Mouse (Mus musculus): ENCODE measurements around the gene Gm47985. TPM values are rescaled to one million over a fixed set of nuclear protein-coding genes. Genes with fewer than 3 reads are reported as not detected.
"Not testable (repeated sequence)": the region's sequence is repeated elsewhere in the genome, so short reads cannot be mapped to it uniquely, and the experiment has no call there.

Gm47985 gene
- polyA plus RNA-seq, 1 experiment from 2014 or later: 0.25 TPM

DNA sequence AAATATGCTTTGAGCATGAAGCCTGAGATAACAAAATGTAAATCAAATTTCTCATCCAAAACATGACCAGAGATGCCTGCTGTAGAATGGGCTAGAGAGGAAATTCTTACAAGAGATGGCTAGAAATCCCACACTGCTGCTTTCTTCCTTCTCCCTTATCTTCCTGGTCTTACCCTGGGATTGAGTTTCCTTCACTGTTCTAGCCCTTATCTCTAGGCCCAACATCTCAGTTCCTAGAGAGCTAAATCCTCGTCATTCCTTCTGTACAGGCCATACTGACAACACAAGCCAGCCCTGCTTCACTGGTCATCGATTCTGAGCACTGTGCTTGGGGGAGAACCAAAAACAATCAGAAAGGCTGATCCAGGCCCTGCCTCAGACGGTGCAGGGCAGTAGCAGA is 14.4 kb downstream of the Gm47985 start:
- H3K4me1 ChIP-seq (ENCODE audit: insufficient read depth, low read length); H3K9ac ChIP-seq (replicated peaks; ENCODE audit: low read length); H3K36me3 ChIP-seq (ENCODE audit: insufficient read depth, low read length); ATAC-seq (ENCODE audit: low FRiP score, low TSS enrichment); H3K27ac ChIP-seq (ENCODE audit: low read length); H3K4me2 ChIP-seq (replicated peaks; ENCODE audit: low read depth, low read length); H3K9me3 ChIP-seq (ENCODE audit: low read length); H3K27me3 ChIP-seq (ENCODE audit: insufficient read depth, low read length); H3K4me3 ChIP-seq (ENCODE audit: low read length): not testable (repeated sequence)
- WGBS: 62% methylated on average over 3 of the region's 3 CpGs

DNA sequence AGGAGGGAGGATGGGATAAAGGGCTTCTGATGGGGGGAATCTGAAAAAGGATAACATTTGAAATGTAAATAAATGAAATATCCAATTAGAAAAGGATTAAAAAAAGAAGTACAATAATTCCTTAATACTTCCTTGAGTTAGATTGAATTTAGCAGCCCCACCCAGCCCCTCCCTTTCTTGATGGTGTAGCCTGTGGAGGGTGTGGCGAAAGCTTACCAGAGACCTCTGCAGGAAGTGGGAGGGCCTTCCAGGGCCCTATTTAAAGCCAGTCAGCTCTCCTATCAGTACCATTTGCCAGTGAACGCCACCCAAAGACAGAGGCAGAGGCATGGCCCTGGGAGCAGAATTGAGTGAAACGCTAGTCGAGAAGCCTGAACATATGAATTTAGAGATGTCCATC is 15.8 kb downstream of the Gm47985 start, which contains the start of gene Gm47995:
Gene Gm47995 (plus strand): TSS at position 329 of the 400 bp plus-strand sequence.
- not testable (repeated sequence) for H3K9ac ChIP-seq (replicated peaks; ENCODE audit: low read length); H3K9me3 ChIP-seq (ENCODE audit: low read length); H3K27me3 ChIP-seq (ENCODE audit: insufficient read depth, low read length); H3K4me1 ChIP-seq (ENCODE audit: insufficient read depth, low read length); H3K36me3 ChIP-seq (ENCODE audit: insufficient read depth, low read length); ATAC-seq (ENCODE audit: low FRiP score, low TSS enrichment); H3K27ac ChIP-seq (ENCODE audit: low read length); H3K4me2 ChIP-seq (replicated peaks; ENCODE audit: low read depth, low read length); H3K4me3 ChIP-seq (ENCODE audit: low read length)
- WGBS: 78% methylated on average over 2 of the region's 4 CpGs

DNA sequence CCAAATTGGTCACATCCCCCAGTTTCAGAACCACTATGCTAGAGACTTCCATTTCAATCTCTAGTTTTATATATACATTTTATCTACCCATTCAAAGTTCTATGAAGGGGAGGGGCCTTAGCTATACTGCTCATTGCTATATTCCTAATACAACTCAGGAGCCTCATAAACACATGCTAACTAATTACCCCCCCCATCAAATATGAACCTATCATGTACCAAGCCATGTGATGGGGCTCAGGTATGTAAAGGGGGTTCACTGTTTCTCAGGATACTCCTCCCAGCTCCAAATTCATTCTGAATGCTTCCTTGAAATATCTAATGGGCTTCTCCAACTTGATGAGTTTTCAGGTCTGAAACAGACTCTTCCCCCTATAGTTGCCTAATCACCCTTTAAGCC is 18.3 kb downstream of the Gm47985 start:
- peak; percentile 63; the same call in 1 of the 2 replicates for ATAC-seq (ENCODE audit: low FRiP score, low TSS enrichment)
- not testable (repeated sequence) for H3K27ac ChIP-seq (ENCODE audit: low read length); H3K4me1 ChIP-seq (ENCODE audit: insufficient read depth, low read length); H3K9me3 ChIP-seq (ENCODE audit: low read length); H3K4me3 ChIP-seq (ENCODE audit: low read length); H3K9ac ChIP-seq (replicated peaks; ENCODE audit: low read length); H3K36me3 ChIP-seq (ENCODE audit: insufficient read depth, low read length); H3K4me2 ChIP-seq (replicated peaks; ENCODE audit: low read depth, low read length); H3K27me3 ChIP-seq (ENCODE audit: insufficient read depth, low read length)

DNA sequence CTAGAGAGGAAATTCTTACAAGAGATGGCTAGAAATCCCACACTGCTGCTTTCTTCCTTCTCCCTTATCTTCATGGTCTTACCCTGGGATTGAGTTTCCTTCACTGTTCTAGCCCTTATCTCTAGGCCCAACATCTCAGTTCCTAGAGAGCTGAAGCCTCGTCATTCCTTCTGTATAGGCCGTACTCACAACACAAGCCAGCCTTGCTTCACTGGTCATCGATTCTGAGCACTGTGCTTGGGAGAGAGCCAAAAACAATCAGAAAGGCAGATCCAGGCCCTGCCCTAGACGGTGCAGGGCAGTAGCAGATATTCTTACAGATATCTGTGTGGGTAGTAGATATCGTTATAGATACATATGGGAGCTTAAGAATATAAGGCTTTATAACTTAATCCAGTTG is 20.4 kb downstream of the Gm47985 start:
- not testable (repeated sequence) for H3K27me3 ChIP-seq (ENCODE audit: insufficient read depth, low read length); H3K4me2 ChIP-seq (replicated peaks; ENCODE audit: low read depth, low read length); H3K27ac ChIP-seq (ENCODE audit: low read length); H3K4me1 ChIP-seq (ENCODE audit: insufficient read depth, low read length); H3K4me3 ChIP-seq (ENCODE audit: low read length); H3K9me3 ChIP-seq (ENCODE audit: low read length); H3K36me3 ChIP-seq (ENCODE audit: insufficient read depth, low read length); H3K9ac ChIP-seq (replicated peaks; ENCODE audit: low read length)
- peak; percentile 84; the same call in 1 of the 2 replicates for ATAC-seq (ENCODE audit: low FRiP score, low TSS enrichment)
- WGBS: 51% methylated on average over 3 of the region's 5 CpGs

DNA sequence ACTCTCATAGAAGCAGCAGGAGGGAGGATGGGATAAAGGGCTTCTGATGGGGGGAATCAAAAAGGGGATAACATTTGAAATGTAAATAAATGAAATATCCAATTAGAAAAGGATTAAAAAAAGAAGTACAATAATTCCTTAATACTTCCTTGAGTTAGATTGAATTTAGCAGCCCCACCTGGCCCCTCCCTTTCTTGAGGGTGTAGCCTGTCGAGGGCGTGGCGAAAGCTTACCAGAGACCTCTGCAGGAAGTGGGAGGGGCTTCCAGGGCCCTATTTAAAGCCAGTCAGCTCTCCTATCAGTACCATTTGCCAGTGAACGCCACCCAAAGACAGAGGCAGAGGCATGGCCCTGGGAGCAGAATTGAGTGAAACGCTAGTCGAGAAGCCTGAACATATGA is 21.5 kb downstream of the Gm47985 start, which contains the start of gene 3110040M04Rik:
Gene 3110040M04Rik (plus strand): TSS at position 304 of the 400 bp plus-strand sequence.
- not testable (repeated sequence) for H3K4me2 ChIP-seq (replicated peaks; ENCODE audit: low read depth, low read length); H3K27ac ChIP-seq (ENCODE audit: low read length); H3K36me3 ChIP-seq (ENCODE audit: insufficient read depth, low read length); ATAC-seq (ENCODE audit: low FRiP score, low TSS enrichment); H3K4me1 ChIP-seq (ENCODE audit: insufficient read depth, low read length); H3K4me3 ChIP-seq (ENCODE audit: low read length); H3K9ac ChIP-seq (replicated peaks; ENCODE audit: low read length); H3K9me3 ChIP-seq (ENCODE audit: low read length); H3K27me3 ChIP-seq (ENCODE audit: insufficient read depth, low read length)
- WGBS: no CpG with 5 or more reads among the region's 6 CpGs

DNA sequence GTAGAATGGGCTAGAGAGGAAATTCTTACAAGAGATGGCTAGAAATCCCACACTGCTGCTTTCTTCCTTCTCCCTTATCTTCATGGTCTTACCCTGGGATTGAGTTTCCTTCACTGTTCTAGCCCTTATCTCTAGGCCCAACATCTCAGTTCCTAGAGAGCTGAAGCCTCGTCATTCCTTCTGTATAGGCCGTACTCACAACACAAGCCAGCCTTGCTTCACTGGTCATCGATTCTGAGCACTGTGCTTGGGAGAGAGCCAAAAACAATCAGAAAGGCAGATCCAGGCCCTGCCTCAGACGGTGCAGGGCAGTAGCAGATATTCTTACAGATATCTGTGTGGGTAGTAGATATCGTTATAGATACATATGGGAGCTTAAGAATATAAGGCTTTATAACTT is 26.2 kb downstream of the Gm47985 start:
- not testable (repeated sequence) for H3K4me2 ChIP-seq (replicated peaks; ENCODE audit: low read depth, low read length)
- ATAC-seq (ENCODE audit: low FRiP score, low TSS enrichment): peak; percentile 89
- WGBS: 59% methylated on average over 2 of the region's 5 CpGs

DNA sequence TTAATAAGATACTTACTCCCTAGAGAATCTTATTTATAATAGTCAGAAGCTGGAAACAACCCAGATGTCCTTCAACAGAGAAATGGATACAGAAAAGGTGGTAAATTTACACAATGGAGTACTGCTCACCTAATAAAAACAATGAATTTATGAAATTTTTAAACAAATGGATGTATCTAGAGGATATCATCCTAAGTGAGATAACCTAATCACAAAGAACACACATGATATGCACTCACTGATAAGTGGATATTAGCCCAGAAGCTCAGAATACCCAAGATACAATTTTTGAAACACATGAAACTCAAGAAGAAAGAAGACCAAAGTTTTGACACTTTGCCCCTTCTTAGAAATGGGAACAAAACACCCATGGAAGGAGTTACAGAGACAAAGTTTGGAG is 26.6 kb downstream of the Gm47985 start:
- not testable (repeated sequence) for H3K27me3 ChIP-seq (ENCODE audit: insufficient read depth, low read length); H3K4me3 ChIP-seq (ENCODE audit: low read length); H3K9ac ChIP-seq (replicated peaks; ENCODE audit: low read length); H3K9me3 ChIP-seq (ENCODE audit: low read length); H3K4me1 ChIP-seq (ENCODE audit: insufficient read depth, low read length); H3K27ac ChIP-seq (ENCODE audit: low read length); H3K36me3 ChIP-seq (ENCODE audit: insufficient read depth, low read length); H3K4me2 ChIP-seq (replicated peaks; ENCODE audit: low read depth, low read length); ATAC-seq (ENCODE audit: low FRiP score, low TSS enrichment)

More for the DNA sequence above, 26.2 kb downstream of the Gm47985 start:
- H3K4me3 ChIP-seq (ENCODE audit: low read length); H3K9ac ChIP-seq (replicated peaks; ENCODE audit: low read length); H3K9me3 ChIP-seq (ENCODE audit: low read length); H3K36me3 ChIP-seq (ENCODE audit: insufficient read depth, low read length); H3K4me1 ChIP-seq (ENCODE audit: insufficient read depth, low read length); H3K27me3 ChIP-seq (ENCODE audit: insufficient read depth, low read length); H3K27ac ChIP-seq (ENCODE audit: low read length): not testable (repeated sequence)

DNA sequence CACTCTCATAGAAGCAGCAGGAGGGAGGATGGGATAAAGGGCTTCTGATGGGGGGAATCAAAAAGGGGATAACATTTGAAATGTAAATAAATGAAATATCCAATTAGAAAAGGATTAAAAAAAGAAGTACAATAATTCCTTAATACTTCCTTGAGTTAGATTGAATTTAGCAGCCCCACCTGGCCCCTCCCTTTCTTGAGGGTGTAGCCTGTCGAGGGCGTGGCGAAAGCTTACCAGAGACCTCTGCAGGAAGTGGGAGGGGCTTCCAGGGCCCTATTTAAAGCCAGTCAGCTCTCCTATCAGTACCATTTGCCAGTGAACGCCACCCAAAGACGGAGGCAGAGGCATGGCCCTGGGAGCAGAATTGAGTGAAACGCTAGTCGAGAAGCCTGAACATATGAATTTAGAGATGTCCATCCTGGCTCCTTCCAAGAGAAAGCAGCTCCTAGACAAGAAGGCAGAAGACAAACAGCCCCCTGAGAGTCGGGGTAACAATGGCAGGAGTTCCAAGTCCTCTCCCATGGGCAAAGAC is 27.6 kb downstream of the Gm47985 start, which contains the start of gene Gm47996:
Gene Gm47996 (plus strand): TSS at position 308 of the 532 bp plus-strand sequence.
- H3K9ac ChIP-seq (replicated peaks; ENCODE audit: low read length); ATAC-seq (ENCODE audit: low FRiP score, low TSS enrichment); H3K36me3 ChIP-seq (ENCODE audit: insufficient read depth, low read length); H3K4me3 ChIP-seq (ENCODE audit: low read length); H3K4me1 ChIP-seq (ENCODE audit: insufficient read depth, low read length); H3K9me3 ChIP-seq (ENCODE audit: low read length); H3K4me2 ChIP-seq (replicated peaks; ENCODE audit: low read depth, low read length); H3K27me3 ChIP-seq (ENCODE audit: insufficient read depth, low read length); H3K27ac ChIP-seq (ENCODE audit: low read length): not testable (repeated sequence)
- WGBS: 89% methylated on average over 4 of the region's 8 CpGs

DNA sequence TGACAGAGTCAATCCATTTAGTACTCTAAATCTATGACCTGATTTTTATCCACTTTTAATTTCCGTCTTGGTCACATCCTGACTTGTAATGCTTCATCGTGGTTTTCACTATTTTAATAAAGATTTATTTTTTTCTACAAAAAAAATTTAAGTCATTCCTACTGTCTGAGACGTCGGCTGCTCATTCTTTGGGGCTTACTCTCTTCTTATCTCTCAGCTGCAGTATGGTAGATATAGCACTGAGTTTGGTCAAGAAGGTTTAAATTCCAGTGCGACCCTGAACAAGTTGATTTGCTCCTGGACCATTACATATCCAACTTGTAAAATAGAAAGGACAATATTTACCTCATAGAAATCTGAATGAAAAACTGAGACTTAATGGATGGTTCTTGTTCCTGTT is 29.3 kb downstream of the Gm47985 start:
- not testable (repeated sequence) for H3K36me3 ChIP-seq (ENCODE audit: insufficient read depth, low read length); H3K27me3 ChIP-seq (ENCODE audit: insufficient read depth, low read length); H3K4me3 ChIP-seq (ENCODE audit: low read length); H3K9me3 ChIP-seq (ENCODE audit: low read length); H3K27ac ChIP-seq (ENCODE audit: low read length); H3K9ac ChIP-seq (replicated peaks; ENCODE audit: low read length); ATAC-seq (ENCODE audit: low FRiP score, low TSS enrichment); H3K4me2 ChIP-seq (replicated peaks; ENCODE audit: low read depth, low read length)
- peaks cover 19% of the 10 kb centered on the region for H3K4me1 ChIP-seq (ENCODE audit: insufficient read depth, low read length)
- 90% methylated on average over 5 of the region's 5 CpGs for WGBS

DNA sequence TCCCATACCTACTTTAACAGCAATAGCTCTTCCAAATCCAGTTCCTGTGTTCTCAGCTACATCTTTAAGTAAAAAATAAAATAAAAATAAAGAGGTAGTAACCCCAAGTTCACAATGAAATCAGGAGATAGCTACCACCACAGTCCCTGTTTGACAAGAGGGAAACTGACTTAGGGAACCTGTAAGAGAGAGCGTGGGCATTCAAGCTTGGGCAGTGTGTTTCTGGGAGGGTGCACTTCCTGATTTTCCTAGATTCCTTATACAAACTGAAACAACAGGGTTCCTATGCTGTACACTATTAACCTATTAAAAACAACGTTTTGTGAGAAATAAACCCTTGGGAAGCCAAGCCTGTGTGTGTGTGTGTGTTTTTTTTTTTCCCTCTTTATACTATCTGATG is 32.5 kb downstream of the Gm47985 start:
- no peaks in the 10 kb centered on the region for H3K9me3 ChIP-seq (ENCODE audit: low read length)
- no peak overlapping the region for H3K4me2 ChIP-seq (replicated peaks; ENCODE audit: low read depth, low read length)
- no peaks in the 10 kb centered on the region for H3K27me3 ChIP-seq (ENCODE audit: insufficient read depth, low read length)
- 49% methylated on average over 2 of the region's 2 CpGs for WGBS
- H3K27ac ChIP-seq (ENCODE audit: low read length): peak overlapping the region; percentile 29; the same call in 1 of the 2 replicates
- no peak overlapping the region for H3K4me3 ChIP-seq (ENCODE audit: low read length)
- no peak overlapping the region for H3K9ac ChIP-seq (replicated peaks; ENCODE audit: low read length)
- H3K36me3 ChIP-seq (ENCODE audit: insufficient read depth, low read length): no peaks in the 10 kb centered on the region
- ATAC-seq (ENCODE audit: low FRiP score, low TSS enrichment): no peak
- H3K4me1 ChIP-seq (ENCODE audit: insufficient read depth, low read length): peaks cover 31% of the 10 kb centered on the region
